Mouse (Mus musculus) kidney, adult 2 months (tissue): ENCODE results near the gene Cog6. TPM values are rescaled to one million over a fixed set of nuclear protein-coding genes. Genes with fewer than 3 reads are reported as not detected.

Experiments used
- DNase-seq: peaks from one replicate; pipeline ENCODE4 v3.0.0; 2021
- H3K27ac ChIP-seq: fragments of 200-500 bp; 2 replicates; pipeline ENCODE4 v1.5.1; 2012; ENCODE audit warnings: low read depth, low read length, control low read depth, inconsistent platforms; ENCODE audit not compliant: insufficient read depth
- H3K27me3 ChIP-seq: fragments of 200-500 bp; replicated peaks from 2 replicates; pipeline ENCODE4 v1.6.1; 2012; ENCODE audit warnings: mild to moderate bottlenecking, moderate library complexity, low read length, inconsistent platforms; ENCODE audit not compliant: control insufficient read depth, insufficient read depth
- H3K36me3 ChIP-seq: fragments of 200-500 bp; 2 replicates; pipeline ENCODE4 v1.6.1; 2012; ENCODE audit warnings: mild to moderate bottlenecking, moderate library complexity, low read length, inconsistent platforms; ENCODE audit not compliant: control insufficient read depth, insufficient read depth
- H3K4me1 ChIP-seq: fragments of 200-500 bp; 2 replicates; pipeline ENCODE4 v1.6.1; 2011; ENCODE audit warnings: low read length; ENCODE audit not compliant: control insufficient read depth, insufficient read depth
- H3K4me3 ChIP-seq: fragments of 200-500 bp; 2 replicates; pipeline ENCODE4 v1.5.1; 2011; ENCODE audit warnings: mild to moderate bottlenecking, low read depth, low read length, control low read depth; ENCODE audit not compliant: insufficient read depth
- CTCF ChIP-seq: fragments of 200-500 bp; conservative IDR thresholded peaks from 2 replicates; pipeline ENCODE4 v1.5.1; 2011; ENCODE audit warnings: low read depth, mild to moderate bottlenecking, control low read depth, low read length, moderate library complexity, mixed read lengths; ENCODE audit not compliant: insufficient read depth, insufficient read length
- POLR2A ChIP-seq: fragments of 200-500 bp; IDR thresholded peaks from one replicate; pipeline ENCODE4 v1.6.1; 2011; ENCODE audit warnings: low read depth, low read length, control low read depth
- WGBS: fragments of 180-500 bp; shearing (Covaris S2); methylation state at CpG from one replicate; pipeline ENCODE4 v1.1.7; 2018; 5-methylcytosine and 5-hydroxymethylcytosine counted together
- polyA plus RNA-seq: library from polyadenylated mRNA; depleted of rRNA; stranded (reverse); fragments of >200 nt; gene quantifications from 2 replicates; pipeline ENCODE4 v1.2.3, GENCODE M21; 2012

Cog6 gene
- polyA plus RNA-seq, 1 experiment: 21.5 TPM

DNA sequence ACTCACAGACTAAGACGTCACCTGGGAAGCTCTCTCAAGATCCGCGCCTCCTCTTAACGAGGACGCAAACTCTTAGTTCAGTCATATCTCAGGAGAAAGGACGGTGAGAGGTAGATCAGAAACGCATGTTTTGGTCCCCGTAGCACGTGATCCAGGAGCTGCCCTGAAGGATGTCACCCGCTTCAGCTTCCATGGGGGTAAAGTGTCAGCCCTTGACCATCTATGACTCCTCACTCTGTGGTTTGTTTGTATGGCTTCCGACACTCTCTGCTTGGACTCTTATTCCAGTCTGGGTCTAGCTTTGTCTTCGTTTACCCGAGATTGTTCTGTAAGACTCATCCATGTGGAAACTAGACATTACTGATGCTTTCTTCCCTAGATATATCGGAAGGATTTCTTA lies 54.6 kb downstream of the Cog6 start:
- no peak for DNase-seq
- H3K36me3 ChIP-seq: no peaks in the 10 kb centered on the region
- H3K27me3 ChIP-seq: no peaks in the 10 kb centered on the region
- no peaks in the 10 kb centered on the region for H3K4me1 ChIP-seq
- H3K4me3 ChIP-seq: no peak overlapping the region
- TF ChIP-seq POLR2A (no peak), CTCF (no peak)
- WGBS: 95% methylated on average over 14 of the region's 14 CpGs
- H3K27ac ChIP-seq: no peak overlapping the region

GRCm38 (mm10) chr3:52961661-52962060 lies 55.4 kb downstream of the Cog6 start:
- Histone ChIP-seq H3K27ac (no peak overlapping the region), H3K4me1 (no peaks in the 10 kb centered on the region), H3K4me3 (no peak overlapping the region), H3K27me3 (no peaks in the 10 kb centered on the region), H3K36me3 (no peaks in the 10 kb centered on the region)
- 67% methylated on average over 3 of the region's 3 CpGs for WGBS
- TF ChIP-seq POLR2A (no peak), CTCF (no peak)
- peak; percentile 13 for DNase-seq

DNA sequence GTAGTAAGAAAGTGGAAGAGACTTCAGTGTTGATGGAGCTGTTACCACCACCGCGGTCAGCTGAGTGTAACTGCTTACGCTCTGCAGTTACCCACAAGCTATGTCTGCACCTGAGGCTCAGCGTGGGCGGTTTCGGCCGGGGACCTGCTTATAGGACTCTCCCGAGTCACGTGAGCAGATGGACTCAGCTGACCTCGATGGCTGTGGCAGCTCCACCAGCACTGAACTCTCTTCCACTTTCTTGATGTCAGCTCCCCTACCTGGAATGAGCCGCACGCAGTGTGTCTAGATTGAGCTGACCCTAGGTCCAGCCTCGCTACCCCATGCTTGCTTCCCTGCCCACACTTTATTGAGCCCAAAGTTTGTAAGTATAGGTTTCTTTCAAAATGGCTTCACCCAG lies 56.1 kb downstream of the Cog6 start:
- Histone ChIP-seq H3K36me3 (no peaks in the 10 kb centered on the region), H3K27me3 (no peaks in the 10 kb centered on the region), H3K4me1 (no peaks in the 10 kb centered on the region), H3K27ac (no peak overlapping the region), H3K4me3 (no peak overlapping the region)
- no peak for DNase-seq
- TF ChIP-seq CTCF (no peak), POLR2A (no peak)
- WGBS: 96% methylated on average over 13 of the region's 13 CpGs

GRCm38 (mm10) chr3:52958444-52959120 lies 58.5 kb downstream of the Cog6 start:
- no peaks in the 10 kb centered on the region for H3K27me3 ChIP-seq

GRCm38 (mm10) chr3:52957861-52958260 lies 59.2 kb downstream of the Cog6 start:
- Histone ChIP-seq H3K27me3 (no peaks in the 10 kb centered on the region), H3K4me1 (no peaks in the 10 kb centered on the region), H3K36me3 (no peaks in the 10 kb centered on the region), H3K4me3 (no peak overlapping the region), H3K27ac (no peak overlapping the region)
- no peak for TF ChIP-seq POLR2A
- TF ChIP-seq CTCF: no peak
- no peak for DNase-seq
- WGBS: 83% methylated on average over 7 of the region's 7 CpGs

More at GRCm38 (mm10) chr3:52958444-52959120, 58.5 kb downstream of the Cog6 start:
- no peak for TF ChIP-seq POLR2A
- Histone ChIP-seq H3K36me3 (no peaks in the 10 kb centered on the region), H3K4me3 (no peak overlapping the region), H3K4me1 (no peaks in the 10 kb centered on the region), H3K27ac (no peak overlapping the region)
- no peak for DNase-seq
- 84% methylated on average over 10 of the region's 10 CpGs for WGBS

DNA sequence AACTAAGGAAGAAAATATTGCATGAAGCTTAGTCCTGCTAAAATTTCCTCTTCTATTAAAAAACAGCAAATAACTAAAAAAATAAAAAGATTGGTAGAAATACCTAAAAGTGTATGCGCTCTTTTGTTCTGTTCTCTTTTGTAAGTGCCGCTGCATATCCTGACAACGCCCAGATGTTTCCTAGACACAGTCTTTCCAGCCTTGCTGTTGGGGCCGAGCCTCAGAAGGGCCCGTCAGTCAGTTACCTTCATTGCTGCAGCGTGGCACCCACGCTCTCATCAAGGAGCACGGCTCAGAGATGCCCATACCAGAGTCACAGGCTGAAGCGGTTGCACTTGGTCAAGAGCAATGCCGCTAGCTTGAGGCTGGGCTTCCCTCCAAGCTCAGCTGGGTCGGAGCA lies 60.8 kb downstream of the Cog6 start:
- Histone ChIP-seq H3K4me3 (no peak overlapping the region), H3K27ac (peak overlapping the region; percentile 85), H3K4me1 (no peaks in the 10 kb centered on the region), H3K27me3 (no peaks in the 10 kb centered on the region), H3K36me3 (no peaks in the 10 kb centered on the region)
- peak; percentile 23 for DNase-seq
- 66% methylated on average over 11 of the region's 11 CpGs for WGBS
- no peak for TF ChIP-seq POLR2A
- no peak for TF ChIP-seq CTCF

- Histone ChIP-seq H3K4me3 (no peak overlapping the region), H3K36me3 (no peaks in the 10 kb centered on the region), H3K27ac (peak overlapping the region; percentile 82), H3K27me3 (no peaks in the 10 kb centered on the region), H3K4me1 (no peaks in the 10 kb centered on the region)
- 16% methylated on average over 10 of the region's 10 CpGs for WGBS
- DNase-seq: peak; percentile 83
- TF ChIP-seq CTCF: no peak
- no peak for TF ChIP-seq POLR2A
Observed at GRCm38 (mm10) chr3:52955481-52956019, 61.5 kb downstream of the Cog6 start.
